Mouse (Mus musculus) MEL (cell line): ENCODE results near the gene Hsd3b7. TPM values are rescaled to one million over a fixed set of nuclear protein-coding genes. Genes with fewer than 3 reads are reported as not detected.

Experiments used
- DNase-seq: peaks from one replicate; pipeline ENCODE4 v3.0.0; 2011; ENCODE audit warnings: low read depth, low spot score
- H3K27ac ChIP-seq: 2 replicates; pipeline ENCODE4 v1.5.1; 2012; ENCODE audit warnings: low read depth, mild to moderate bottlenecking, control low read depth, low read length, moderate library complexity; ENCODE audit not compliant: control insufficient read depth
- H3K27me3 ChIP-seq, 2 experiments: fragments of 150-350 bp in 1 of 2; sonication (generic) in 1 of 2; 2 replicates each; pipeline ENCODE4 v1.6.1; 2012; ENCODE audit warnings: low read length in 2 of 2, mild to moderate bottlenecking in 2 of 2, improper control_type of control experiment in 1 of 2, moderate library complexity in 1 of 2; ENCODE audit not compliant: insufficient read depth in 2 of 2, control insufficient read depth in 1 of 2
- H3K36me3 ChIP-seq, 2 experiments: 2 replicates each; pipeline ENCODE4 v1.6.1; 2012 to 2014; ENCODE audit warnings: low read length in 2 of 2, improper control_type of control experiment in 1 of 2, inconsistent platforms in 1 of 2, mild to moderate bottlenecking in 1 of 2; ENCODE audit not compliant: insufficient read depth in 2 of 2, control insufficient read depth in 1 of 2
- H3K4me1 ChIP-seq, 2 experiments: fragments of 150-350 bp in 1 of 2; sonication (generic) in 1 of 2; 2 replicates each; pipeline ENCODE4 v1.6.1; 2012; ENCODE audit warnings: low read length in 2 of 2, improper control_type of control experiment in 1 of 2, mild to moderate bottlenecking in 1 of 2; ENCODE audit not compliant: insufficient read depth in 2 of 2, control insufficient read depth in 1 of 2
- H3K4me3 ChIP-seq, 2 experiments: fragments of 150-350 bp in 1 of 2; sonication (generic) in 1 of 2; 2 replicates each; pipeline ENCODE4 v1.5.1; 2012; ENCODE audit warnings: low read depth in 2 of 2, low read length in 2 of 2, mild to moderate bottlenecking in 2 of 2, moderate library complexity in 2 of 2, control low read depth in 1 of 2, improper control_type of control experiment in 1 of 2; ENCODE audit not compliant: control insufficient read depth in 1 of 2, insufficient read depth in 1 of 2
- H3K79me2 ChIP-seq: 2 replicates; pipeline ENCODE4 v1.6.1; 2012; ENCODE audit warnings: mild to moderate bottlenecking, low read length, moderate library complexity; ENCODE audit not compliant: control insufficient read depth, poor library complexity, insufficient read depth
- H3K9ac ChIP-seq: 2 replicates; pipeline ENCODE4 v1.6.1; 2012; ENCODE audit warnings: low read depth, mild to moderate bottlenecking, control low read depth, low read length, moderate library complexity; ENCODE audit not compliant: control insufficient read depth, poor library complexity, severe bottlenecking
- H3K9me3 ChIP-seq: fragments of 150-350 bp; sonication (generic); replicated peaks from 2 replicates; pipeline ENCODE4 v1.6.1; 2012; ENCODE audit warnings: mild to moderate bottlenecking, low read length, improper control_type of control experiment, moderate library complexity; ENCODE audit not compliant: insufficient read depth
- BHLHE40 ChIP-seq: IDR thresholded peaks from 2 replicates; pipeline ENCODE4 v1.6.1; 2012; ENCODE audit warnings: low read depth, mild to moderate bottlenecking, inconsistent platforms, low read length, improper control_type of control experiment, borderline replicate concordance
- CHD1 ChIP-seq: IDR thresholded peaks from 2 replicates; pipeline ENCODE4 v1.6.1; 2012; ENCODE audit warnings: low read depth, mild to moderate bottlenecking, inconsistent platforms, low read length, improper control_type of control experiment
- ELF1 ChIP-seq: IDR thresholded peaks from 2 replicates; pipeline ENCODE4 v1.6.1; 2014; ENCODE audit warnings: low read depth, mild to moderate bottlenecking, inconsistent platforms, low read length, improper control_type of control experiment, moderate library complexity
- EP300 ChIP-seq, 2 experiments: IDR thresholded peaks; 2 replicates each; pipeline ENCODE4 v1.6.1; 2011; ENCODE audit warnings: improper control_type of control experiment in 2 of 2, low read length in 2 of 2, low read depth in 1 of 2, mild to moderate bottlenecking in 1 of 2
- GATA1 ChIP-seq: IDR thresholded peaks from 2 replicates; pipeline ENCODE4 v1.6.1; 2011; ENCODE audit warnings: low read depth, low read length, improper control_type of control experiment
- HCFC1 ChIP-seq: IDR thresholded peaks from 2 replicates; pipeline ENCODE4 v1.6.1; 2012; ENCODE audit warnings: low read depth, mild to moderate bottlenecking, inconsistent platforms, low read length, improper control_type of control experiment, moderate library complexity
- KAT2A ChIP-seq: conservative IDR thresholded peaks from 2 replicates; pipeline ENCODE4 v1.6.1; 2012; ENCODE audit warnings: low read depth, low read length, improper control_type of control experiment, inconsistent platforms
- NELFE ChIP-seq: IDR thresholded peaks from 2 replicates; pipeline ENCODE4 v1.6.1; 2011; ENCODE audit warnings: low read depth, low read length, improper control_type of control experiment
- POLR2A ChIP-seq, 2 experiments: IDR thresholded peaks; 2 replicates each; pipeline ENCODE4 v1.6.1; 2011 to 2012; ENCODE audit warnings: low read length in 2 of 2, mild to moderate bottlenecking in 2 of 2, control low read depth in 1 of 2, improper control_type of control experiment in 1 of 2, low read depth in 1 of 2, moderate library complexity in 1 of 2; ENCODE audit not compliant: control insufficient read depth in 1 of 2, insufficient read depth in 1 of 2, poor library complexity in 1 of 2
- POLR2AphosphoS5 ChIP-seq: IDR thresholded peaks from 2 replicates; pipeline ENCODE4 v1.6.1; 2012; ENCODE audit warnings: low read depth, borderline replicate concordance, mild to moderate bottlenecking, inconsistent platforms, low read length, moderate library complexity, mixed read lengths
- RAD21 ChIP-seq: IDR thresholded peaks from 2 replicates; pipeline ENCODE4 v1.6.1; 2011; ENCODE audit warnings: mild to moderate bottlenecking, low read depth, low read length, improper control_type of control experiment
- SIN3A ChIP-seq: IDR thresholded peaks from 2 replicates; pipeline ENCODE4 v1.6.1; 2012; ENCODE audit warnings: low read length, improper control_type of control experiment, inconsistent platforms
- TAL1 ChIP-seq: IDR thresholded peaks from 2 replicates; pipeline ENCODE4 v1.6.1; 2012; ENCODE audit warnings: mild to moderate bottlenecking, inconsistent platforms, low read length, moderate library complexity, mixed read lengths
- TBP ChIP-seq: IDR thresholded peaks from 2 replicates; pipeline ENCODE4 v1.8.0; 2011; ENCODE audit warnings: low read depth, low read length, improper control_type of control experiment
- TCF12 ChIP-seq: IDR thresholded peaks from 2 replicates; pipeline ENCODE4 v1.6.1; 2014; ENCODE audit warnings: low read depth, mild to moderate bottlenecking, inconsistent platforms, low read length, improper control_type of control experiment, moderate library complexity
- UBTF ChIP-seq: IDR thresholded peaks from 2 replicates; pipeline ENCODE4 v1.6.1; 2012; ENCODE audit warnings: low read depth, mild to moderate bottlenecking, inconsistent platforms, low read length, improper control_type of control experiment, moderate library complexity, borderline replicate concordance; ENCODE audit not compliant: insufficient read depth
- USF1 ChIP-seq: IDR thresholded peaks from 2 replicates; pipeline ENCODE4 v1.6.1; 2014; ENCODE audit warnings: low read depth, mild to moderate bottlenecking, inconsistent platforms, low read length, improper control_type of control experiment, moderate library complexity
- USF2 ChIP-seq, 2 experiments: IDR thresholded peaks; 2 replicates each; pipeline ENCODE4 v1.6.1; 2011 to 2012; ENCODE audit warnings: improper control_type of control experiment in 2 of 2, low read length in 2 of 2, borderline replicate concordance in 1 of 2, inconsistent platforms in 1 of 2, low read depth in 1 of 2, mild to moderate bottlenecking in 1 of 2; ENCODE audit not compliant: insufficient read depth in 1 of 2
- ZC3H11A ChIP-seq: IDR thresholded peaks from 2 replicates; pipeline ENCODE4 v1.6.1; 2012; ENCODE audit warnings: low read depth, mild to moderate bottlenecking, inconsistent platforms, low read length, improper control_type of control experiment
- ZMIZ1 ChIP-seq: IDR thresholded peaks from 2 replicates; pipeline ENCODE4 v1.6.1; 2012; ENCODE audit warnings: low read depth, mild to moderate bottlenecking, inconsistent platforms, low read length, improper control_type of control experiment, moderate library complexity
- polyA plus RNA-seq, 2 experiments: library from polyadenylated mRNA; stranded (reverse) in 1 of 2; unstranded in 1 of 2; fragments of >175 nt in 1 of 2; fragments of >200 nt in 1 of 2; gene quantifications; 2 replicates each; pipeline versions ENCODE4 v1.2.1 to v1.2.4; 2012; ENCODE audit warnings: low replicate concordance in 2 of 2, low read depth in 1 of 2; ENCODE audit not compliant: insufficient read length in 2 of 2, insufficient read depth in 1 of 2, missing spikeins in 1 of 2
- total RNA-seq: library from RNA; depleted of rRNA; stranded (reverse); fragments of 300-350 nt; gene quantifications from 2 replicates; pipeline ENCODE4 v1.2.3, GENCODE M21; 2012

Hsd3b7 gene
- total and polyA plus RNA-seq, 3 experiments: 0.75 to 1.4 TPM; not detected in 1

GRCm38 (mm10) chr7:127842001-127842718, 41.8 kb downstream of the Hsd3b7 start (continued):
- TF ChIP-seq TBP: peak; percentile 65; the same call in 1 of the 2 replicates
- no peak for TF ChIP-seq EP300 (IDR thresholded peaks at IDR 0.05; ENCODE audit: low read depth in 1 of 2, low read length in 2 of 2)
- TF ChIP-seq SIN3A: peak; percentile 70
- TF ChIP-seq ZC3H11A: no peak
- TF ChIP-seq ELF1: peak; percentile 31; the same call in 1 of the 2 replicates
- TF ChIP-seq NELFE: peak; percentile 46; the same call in 1 of the 2 replicates
- no peak for TF ChIP-seq RAD21
- TF ChIP-seq USF1: 0 out of 2 replicates have a peak, but pooled peaks have one; percentile 25
- no peak; the same call in none of the 2 replicates for TF ChIP-seq KAT2A

- H3K4me1 ChIP-seq: peaks cover 0 to 4% of the 10 kb centered on the region in 2 experiments; a peak in 1 of 4 replicates
- no peaks in the 10 kb centered on the region for H3K27me3 ChIP-seq
- no peak overlapping the region for H3K27ac ChIP-seq
- 0 out of 4 replicates have a peak, but pooled peaks cover 0 to 2% of the 10 kb centered on the region in 2 experiments for H3K36me3 ChIP-seq
- TF ChIP-seq TAL1 (peak; percentile 23; the same call in 1 of the 2 replicates), TBP (no peak)
- TF ChIP-seq, all 39 proteins: peak for 1
- Histone ChIP-seq H3K79me2 (no peaks in the 10 kb centered on the region), H3K9me3 (no peaks in the 10 kb centered on the region), H3K9ac (no peak overlapping the region), H3K4me3 (no peak overlapping the region)
- DNase-seq: peak; percentile 43
Measured at GRCm38 (mm10) chr7:127849973-127850875, 49.8 kb downstream of the Hsd3b7 start.

GRCm38 (mm10) chr7:127850906-127851305, 50.5 kb downstream of the Hsd3b7 start:
- peaks cover 0 to 4% of the 10 kb centered on the region in 2 experiments; a peak in 1 of 4 replicates for H3K4me1 ChIP-seq
- DNase-seq: no peak
- no peak overlapping the region for H3K4me3 ChIP-seq
- H3K9me3 ChIP-seq: no peaks in the 10 kb centered on the region
- H3K27ac ChIP-seq: no peak overlapping the region
- H3K79me2 ChIP-seq: no peaks in the 10 kb centered on the region
- no peaks in the 10 kb centered on the region for H3K27me3 ChIP-seq
- no peak overlapping the region for H3K9ac ChIP-seq
- TF ChIP-seq TCF12 (no peak), POLR2A (IDR thresholded peaks at IDR 0.05; ENCODE audit: control insufficient read depth in 1 of 2, insufficient read depth in 1 of 2, low read depth in 1 of 2, low read length in 2 of 2, poor library complexity in 1 of 2) (no peak), POLR2AphosphoS5 (no peak), BHLHE40 (no peak), KAT2A (no peak), ZMIZ1 (no peak), CHD1 (no peak), HCFC1 (no peak), USF2 (IDR thresholded peaks at IDR 0.05; ENCODE audit: borderline replicate concordance in 1 of 2, insufficient read depth in 1 of 2, low read depth in 1 of 2, low read length in 2 of 2) (no peak), ZC3H11A (no peak), GATA1 (no peak), TAL1 (no peak), RAD21 (no peak), UBTF (no peak)
- H3K36me3 ChIP-seq: 0 out of 4 replicates have a peak, but pooled peaks cover 0 to 2% of the 10 kb centered on the region in 2 experiments
